Mouse (Mus musculus) embryo, embryonic 11.5 days (tissue): ENCODE results near the gene Efcab6.

Experiments used
- DNase-seq: peaks from one replicate; pipeline ENCODE4 v3.0.0-alpha.2; 2012; ENCODE audit warnings: low read depth, low spot score

Gene Efcab6

DNA sequence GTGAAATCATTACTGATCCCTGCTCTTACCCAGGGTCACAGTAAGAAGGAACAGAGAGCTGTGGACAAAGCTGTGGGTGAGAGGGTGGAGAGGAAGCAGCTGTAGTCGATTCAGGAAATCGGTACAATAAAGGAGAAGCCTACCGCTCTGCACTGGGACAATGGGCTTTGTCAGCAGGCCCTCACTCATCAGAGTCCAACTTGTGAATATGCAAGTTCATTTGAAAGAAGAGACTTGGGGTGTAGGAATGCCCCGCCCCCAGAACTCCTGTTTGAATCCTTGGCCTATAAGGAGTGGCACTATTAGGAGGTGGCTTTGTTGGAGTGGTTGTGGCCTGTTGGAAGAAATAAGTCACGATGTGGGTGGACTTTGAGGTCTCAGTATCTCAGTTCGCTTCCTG lies 86.3 kb downstream of the Efcab6 start:
- DNase-seq = no peak

- no peak for DNase-seq
Measured at GRCm38 (mm10) chr15:83977108-83977507, 88.1 kb downstream of the Efcab6 start.

DNA sequence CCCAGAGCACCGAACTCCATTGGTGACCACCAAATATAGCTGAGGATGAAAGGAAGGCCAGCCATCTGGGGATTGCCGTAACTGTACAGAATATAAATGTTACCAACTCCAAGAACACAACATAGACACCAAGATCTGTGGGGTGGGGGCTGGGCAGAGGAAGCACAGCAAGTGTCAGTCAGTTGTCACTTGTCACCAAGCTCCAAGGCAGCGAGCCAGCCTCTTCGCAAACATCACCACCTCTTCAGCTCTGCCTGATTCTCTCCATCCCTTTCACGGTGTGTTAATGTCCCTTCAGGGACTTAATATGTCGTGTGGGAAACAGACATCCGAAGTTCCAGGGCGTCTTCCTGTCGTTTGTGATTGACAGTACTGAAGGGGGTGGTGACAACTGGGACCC lies 93.0 kb downstream of the Efcab6 start:
- DNase-seq = no peak

DNA sequence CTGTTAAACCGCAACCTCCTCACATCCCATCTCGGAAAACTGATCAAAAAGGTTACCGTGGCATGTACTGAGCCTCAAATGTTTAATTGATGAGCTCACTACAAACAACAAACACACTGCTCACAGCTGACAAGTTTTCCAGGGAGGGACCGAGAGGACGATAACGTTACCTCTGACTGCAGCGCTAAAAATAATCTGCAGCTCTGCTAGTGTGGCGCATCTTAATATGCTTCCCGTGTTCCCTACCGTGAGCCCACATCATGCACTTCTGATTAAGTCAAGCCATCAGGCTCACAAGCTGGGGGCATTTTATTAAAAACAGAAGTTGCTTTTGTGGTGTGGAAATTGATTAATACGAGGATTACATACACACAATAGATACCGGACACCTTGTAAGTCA lies 97.4 kb downstream of the Efcab6 start:
- DNase-seq = no peak

- DNase-seq = no peak
Measured at GRCm38 (mm10) chr15:83965126-83965525, 100.1 kb downstream of the Efcab6 start.

DNA sequence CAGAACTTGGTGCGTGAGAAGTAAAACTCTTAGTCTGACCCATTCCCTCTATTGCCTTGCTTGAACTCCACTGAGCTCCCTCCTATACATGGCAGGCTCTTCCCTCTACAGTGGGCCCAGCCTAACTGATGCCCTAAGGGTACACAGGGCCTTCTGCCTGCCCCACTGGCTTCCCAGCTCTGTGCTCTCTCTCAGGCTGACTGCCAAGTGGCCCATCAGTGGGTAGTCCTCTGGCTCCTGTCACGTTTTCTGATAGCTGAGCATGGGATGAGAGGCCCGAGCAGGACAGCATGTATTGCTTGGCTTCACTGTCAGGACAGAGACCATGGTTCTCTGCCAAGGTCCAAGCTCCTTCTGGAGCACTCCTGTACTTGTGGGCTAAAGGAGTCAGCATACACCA lies 106.8 kb downstream of the Efcab6 start:
- DNase-seq = no peak

GRCm38 (mm10) chr15:83956996-83957395 lies 108.2 kb downstream of the Efcab6 start:
- no peak for DNase-seq

DNA sequence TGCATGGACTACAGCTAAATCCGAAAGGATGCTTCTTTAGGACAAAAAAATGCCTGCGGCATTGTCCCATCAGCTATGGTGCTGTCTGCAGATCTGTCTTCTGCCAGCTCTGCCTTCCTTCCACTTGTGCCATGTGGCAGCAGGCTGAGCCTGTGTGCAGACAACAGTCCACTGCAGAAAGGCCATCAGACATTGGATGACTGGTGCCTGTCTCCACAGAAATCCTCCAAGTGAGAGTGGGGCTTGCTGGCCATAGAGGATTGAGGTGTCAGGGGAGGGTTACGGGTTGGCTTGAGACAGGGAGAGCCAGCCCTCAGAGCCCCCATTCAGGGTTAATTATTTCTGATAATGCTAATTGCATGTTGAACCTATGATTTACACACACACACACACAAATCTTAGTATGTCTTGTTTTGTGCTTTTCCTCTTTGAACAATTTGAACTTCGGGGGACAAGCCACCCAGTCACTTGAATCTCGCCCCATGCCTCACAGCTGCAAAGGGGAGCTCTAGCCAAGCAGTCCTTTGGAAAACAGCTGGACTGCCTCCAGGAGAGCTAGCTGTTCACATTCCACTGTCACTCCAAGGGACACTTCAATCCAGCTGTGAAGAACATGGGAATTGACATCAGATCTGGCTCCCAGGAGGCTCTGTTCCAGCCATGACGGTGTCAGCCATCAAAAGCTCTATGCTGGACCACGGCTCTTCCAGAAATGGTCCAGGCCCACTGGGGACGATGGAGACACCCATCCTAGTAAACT lies 109.1 kb downstream of the Efcab6 start:
- DNase-seq = no peak

GRCm38 (mm10) chr15:83949729-83950491 lies 115.3 kb downstream of the Efcab6 start:
- no peak for DNase-seq

GRCm38 (mm10) chr15:83939703-83940102 lies 125.5 kb downstream of the Efcab6 start:
- DNase-seq = no peak

DNA sequence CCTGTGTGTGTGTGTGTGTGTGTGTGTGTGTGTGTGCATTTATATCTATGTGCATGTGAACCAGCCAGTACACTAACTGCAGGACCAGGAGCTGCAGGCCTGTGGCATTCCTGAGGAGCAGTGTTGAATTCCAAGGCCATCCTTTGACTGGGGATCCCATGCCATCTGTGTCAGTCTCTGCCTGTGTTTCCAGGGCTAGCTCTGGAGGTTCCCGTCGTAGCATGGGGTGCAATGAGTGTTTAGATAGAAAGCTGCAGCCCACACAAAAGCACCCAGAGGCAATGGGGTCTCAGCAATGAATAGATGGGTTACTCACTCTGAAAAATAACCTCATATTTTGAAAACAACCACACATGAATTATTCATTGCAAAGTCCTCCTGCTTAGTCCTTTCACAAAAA lies 126.7 kb downstream of the Efcab6 start:
- no peak for DNase-seq

- DNase-seq = no peak
Measured at GRCm38 (mm10) chr15:83936506-83936905, 128.7 kb downstream of the Efcab6 start.

DNA sequence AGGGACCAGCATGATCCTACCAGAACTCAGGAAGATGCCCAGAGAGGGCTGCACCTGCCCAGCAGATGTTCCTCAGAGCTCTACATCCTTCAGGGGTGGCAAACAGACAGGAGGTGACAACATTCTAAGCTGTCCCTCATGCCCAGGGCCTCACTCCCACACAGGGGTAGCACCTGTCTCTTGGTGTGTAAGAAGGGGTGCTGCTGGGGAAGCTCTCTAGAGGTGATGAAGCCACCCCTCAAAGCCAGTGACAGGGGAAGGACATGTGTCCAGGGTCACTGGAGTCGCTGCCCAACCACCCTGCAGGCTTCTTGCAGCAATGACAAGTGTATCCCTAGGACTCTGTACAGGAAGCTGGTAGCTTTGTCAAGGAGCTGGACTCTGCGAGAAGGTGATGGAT lies 130.4 kb downstream of the Efcab6 start:
- DNase-seq = no peak

DNA sequence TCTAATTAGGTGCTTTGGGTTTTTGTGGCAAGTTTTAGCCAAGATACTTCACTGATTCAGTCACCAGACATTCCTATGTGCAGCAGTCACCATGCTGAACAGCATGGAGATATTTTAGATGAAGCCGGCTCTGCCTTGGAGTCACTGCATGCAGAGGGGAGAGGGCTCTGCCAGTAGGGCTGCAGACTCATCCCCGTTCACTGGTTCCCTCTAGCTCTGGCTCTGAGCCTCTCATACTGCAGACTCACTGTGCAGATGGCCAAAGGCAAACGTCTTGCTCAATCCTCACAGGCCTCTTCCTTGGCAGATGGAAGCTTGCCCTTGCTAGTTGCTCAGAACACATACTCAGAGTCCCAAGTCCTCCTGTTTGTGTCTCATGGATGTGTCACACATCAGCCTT lies 139.8 kb downstream of the Efcab6 start:
- no peak for DNase-seq

DNA sequence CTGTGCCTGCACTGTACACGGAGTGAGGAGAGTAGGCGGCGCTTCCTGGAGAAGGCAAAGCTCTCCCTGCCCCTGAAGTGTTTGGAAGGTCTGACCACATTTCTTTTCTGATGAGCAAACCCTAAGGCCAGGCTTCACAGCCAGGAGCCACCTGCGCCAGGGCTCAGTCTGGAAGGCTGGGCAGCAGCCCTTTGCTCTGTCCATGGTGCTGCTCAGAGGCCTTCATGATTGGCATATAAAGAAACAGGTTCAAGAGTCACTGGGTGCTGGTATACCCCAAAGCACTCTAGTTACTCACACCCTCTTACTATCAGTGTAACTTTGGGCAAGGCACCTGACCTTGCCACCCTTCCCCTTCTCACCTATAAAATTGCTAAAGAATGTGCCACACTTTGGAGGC lies 140.5 kb downstream of the Efcab6 start:
- peak; percentile 50 for DNase-seq

- DNase-seq = no peak
Measured at GRCm38 (mm10) chr15:83915376-83915775, 149.8 kb downstream of the Efcab6 start.

GRCm38 (mm10) chr15:83913028-83913714 lies 152.0 kb downstream of the Efcab6 start:
- no peak for DNase-seq

GRCm38 (mm10) chr15:83906472-83906871 lies 158.7 kb downstream of the Efcab6 start:
- DNase-seq = no peak

DNA sequence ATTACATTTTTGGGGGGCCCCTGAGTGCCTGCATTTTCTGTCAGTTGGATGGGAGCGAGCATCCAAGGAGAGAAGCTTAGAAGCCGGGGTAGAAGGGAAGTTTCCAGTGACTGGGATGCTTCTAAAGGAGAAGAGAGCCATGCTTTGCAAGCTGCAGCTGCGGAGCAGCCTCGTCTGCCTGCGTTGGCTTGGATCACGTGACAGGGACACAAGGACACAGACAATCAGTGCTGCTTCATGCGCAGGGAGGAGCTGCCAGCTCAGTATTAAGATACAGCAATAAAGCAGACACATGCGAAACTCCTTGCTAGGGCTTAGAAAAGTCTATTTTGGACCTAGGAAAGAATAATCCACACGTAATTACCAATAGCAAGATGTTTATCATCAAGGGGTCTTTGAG lies 167.9 kb downstream of the Efcab6 start:
- DNase-seq = no peak

DNA sequence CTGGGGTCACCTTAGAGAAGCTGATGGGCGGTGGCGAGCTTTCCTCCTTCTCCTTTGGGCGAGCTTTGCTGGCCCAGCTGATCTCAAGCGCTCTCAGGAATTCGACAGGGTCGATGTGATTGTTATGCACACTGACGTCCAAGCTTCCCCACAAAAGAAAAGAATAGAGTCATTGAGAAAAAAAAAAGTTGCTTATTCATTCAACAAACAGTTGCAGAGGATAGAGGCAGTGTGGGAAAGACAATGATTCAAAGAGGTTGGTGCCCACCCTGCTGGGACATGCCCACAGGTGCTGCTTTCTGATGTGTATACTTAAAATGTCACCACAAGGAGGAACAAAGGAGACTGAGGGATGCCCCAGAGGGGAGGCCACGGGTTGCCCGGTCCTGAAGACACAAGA lies 169.2 kb downstream of the Efcab6 start:
- no peak for DNase-seq

- no peak for DNase-seq
Measured at GRCm38 (mm10) chr15:83894261-83894660, 170.9 kb downstream of the Efcab6 start.

DNA sequence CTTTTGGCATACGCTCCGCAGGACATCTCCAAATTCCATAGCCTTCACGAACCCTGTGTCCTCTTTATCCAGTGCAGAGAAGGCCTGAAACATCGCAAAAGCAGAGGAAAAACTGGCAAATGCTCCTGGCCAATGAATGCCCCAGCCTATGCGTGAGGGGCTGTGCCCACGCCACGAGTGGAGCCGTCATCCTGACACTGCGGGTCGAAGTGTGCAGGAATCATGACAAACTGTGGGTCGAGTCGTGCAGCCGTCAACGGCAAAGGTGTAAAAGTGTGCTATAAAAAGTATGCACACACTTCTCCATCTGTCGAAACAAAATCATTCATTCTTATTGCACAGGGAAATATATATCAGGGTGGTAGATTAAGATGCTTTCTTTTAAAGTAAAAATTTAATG lies 172.3 kb downstream of the Efcab6 start:
- no peak for DNase-seq

DNA sequence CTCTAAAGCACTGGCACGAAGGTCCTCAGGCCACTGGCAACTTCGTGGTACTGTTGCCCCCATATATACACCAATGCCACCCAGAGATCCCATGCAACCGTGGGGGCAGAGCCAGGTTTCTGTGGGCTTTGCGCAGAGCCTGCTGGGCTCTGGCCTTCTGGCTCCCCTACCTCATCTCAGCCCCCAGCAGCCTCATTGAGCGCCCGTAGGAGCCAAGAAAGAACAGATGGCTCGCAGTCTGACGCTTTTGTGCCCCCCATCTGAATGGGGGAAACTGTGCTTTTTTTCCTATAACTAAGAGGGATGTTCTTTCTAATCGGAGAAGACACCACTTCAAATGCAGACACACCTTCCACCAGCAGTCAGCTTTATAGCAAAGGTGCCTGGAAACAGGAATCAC lies 180.9 kb downstream of the Efcab6 start:
- no peak for DNase-seq
